Comparison of ENCODE assay signal across 37 mouse cellular contexts in genomic region chr1:130377726-130378429, GRCm38 (mm10). TPM values are rescaled to one million over a fixed set of nuclear protein-coding genes. Genes with fewer than 3 reads are reported as not detected.
DNase-seq lines count a peak whose midpoint lies in the region; ATAC-seq and TF ChIP-seq lines count a peak whose summit lies in the region.
"Had no signal": no experiment of that assay in that cellular context is flagged by ENCODE, and none has a peak within 500 bp of the region (broad histone marks: within the 10 kb centered on the region; RNA-seq: fewer than 3 reads in every experiment).

No protein-coding gene starts in this region.

- no peaks in the 10 kb centered on the region for H3K27me3 ChIP-seq in G1E (ENCODE audit: insufficient read depth, low read length)
- no peaks in the 10 kb centered on the region for H3K27me3 ChIP-seq in liver, embryonic 14.5 days (ENCODE audit: control insufficient read depth, insufficient read depth, low read length)
- no peaks in the 10 kb centered on the region for H3K27me3 ChIP-seq in midbrain, embryonic 14.5 days (ENCODE audit: control insufficient read depth, insufficient read depth, low read length)
- H3K27me3 ChIP-seq: embryonic facial prominence, embryonic 15.5 days; hindbrain, embryonic 12.5 days; intestine, embryonic 15.5 days; midbrain, embryonic 15.5 days; neural tube, embryonic 15.5 days; Patski; stomach, embryonic 15.5 days had no signal

- DNase-seq in G1E (ENCODE audit: low spot score) (no peak), R1 (ENCODE audit: low read depth, low spot score) (peak; percentile 11)
- no peak for DNase-seq in liver, embryonic 14.5 days (ENCODE audit: low read depth in 3 of 3, low spot score in 3 of 3)
- DNase-seq in midbrain, embryonic 14.5 days = no peak
- DNase-seq in urinary bladder, adult 18-20 months (ENCODE audit: low spot score in 2 of 2) = no peak
- DNase-seq: adrenal gland, postnatal 36 days; B cell, adult 2 months; cerebellum, adult 18-20 months; cerebellum, postnatal 10 days; gastrocnemius, adult 2 months; gastrocnemius, postnatal 36 days; heart, postnatal 14 days; kidney, adult 2 months; lung, postnatal 36 days; retina, postnatal 1 day; right cerebral cortex, postnatal 25 days had no signal

- H3K4me2 ChIP-seq in liver, embryonic 14.5 days (ENCODE audit: low read depth) = no peak overlapping the region
- H3K4me2 ChIP-seq in midbrain, embryonic 14.5 days (ENCODE audit: low read length) = no peak overlapping the region
- H3K4me2 ChIP-seq: embryonic facial prominence, embryonic 15.5 days; hindbrain, embryonic 12.5 days; intestine, embryonic 15.5 days; midbrain, embryonic 15.5 days; neural tube, embryonic 15.5 days; stomach, embryonic 15.5 days had no signal

- H3K9me3 ChIP-seq in G1E (replicated peaks) = peaks cover 7% of the 10 kb centered on the region
- H3K9me3 ChIP-seq in liver, embryonic 14.5 days (ENCODE audit: control insufficient read depth, low read length) = no peaks in the 10 kb centered on the region
- H3K9me3 ChIP-seq in midbrain, embryonic 14.5 days (ENCODE audit: control insufficient read depth, low read length) = no peaks in the 10 kb centered on the region
- H3K9me3 ChIP-seq: embryonic facial prominence, embryonic 10.5 days; embryonic facial prominence, embryonic 15.5 days; hindbrain, embryonic 12.5 days; intestine, embryonic 15.5 days; midbrain, embryonic 15.5 days; neural tube, embryonic 15.5 days; stomach, embryonic 15.5 days had no signal

- H3K4me1 ChIP-seq in G1E (ENCODE audit: insufficient read depth, low read depth, low read length) = peaks cover 43% of the 10 kb centered on the region
- peaks cover 19 to 25% of the 10 kb centered on the region in 2 experiments for H3K4me1 ChIP-seq in liver, embryonic 14.5 days (replicated peaks; ENCODE audit: control insufficient read depth in 2 of 2, insufficient read depth in 2 of 2, low read length in 1 of 2)
- H3K4me1 ChIP-seq in midbrain, embryonic 14.5 days (ENCODE audit: control insufficient read depth, insufficient read depth, low read length) = no peaks in the 10 kb centered on the region
- H3K4me1 ChIP-seq: embryonic facial prominence, embryonic 10.5 days; embryonic facial prominence, embryonic 15.5 days; hindbrain, embryonic 12.5 days; intestine, embryonic 15.5 days; midbrain, embryonic 15.5 days; neural tube, embryonic 15.5 days; stomach, embryonic 15.5 days had no signal

- H3K9ac ChIP-seq in liver, embryonic 14.5 days (replicated peaks) = no peak overlapping the region
- no peak overlapping the region for H3K9ac ChIP-seq in midbrain, embryonic 14.5 days (replicated peaks; ENCODE audit: low read length)
- H3K9ac ChIP-seq: embryonic facial prominence, embryonic 15.5 days; hindbrain, embryonic 12.5 days; intestine, embryonic 15.5 days; midbrain, embryonic 15.5 days; neural tube, embryonic 15.5 days; stomach, embryonic 15.5 days had no signal

- 52% methylated on average over 14 of the region's 14 CpGs for WGBS in liver, embryonic 14.5 days (ENCODE audit: insufficient replicate concordance)
- 95% methylated on average over 14 of the region's 14 CpGs for WGBS in midbrain, embryonic 14.5 days

- TF ChIP-seq EP300 in liver, embryonic 14.5 days (IDR thresholded peaks at IDR 0.05; ENCODE audit: low read depth) = peak; percentile 32; the same call in 1 of the 2 replicates

- H3K36me3 ChIP-seq in G1E (replicated peaks) = no peaks in the 10 kb centered on the region
- no peaks in the 10 kb centered on the region for H3K36me3 ChIP-seq in liver, embryonic 14.5 days (replicated peaks; ENCODE audit: control insufficient read depth, insufficient read depth, low read depth)
- H3K36me3 ChIP-seq in midbrain, embryonic 14.5 days (ENCODE audit: control insufficient read depth, insufficient read depth, low read length) = no peaks in the 10 kb centered on the region
- H3K36me3 ChIP-seq: embryonic facial prominence, embryonic 10.5 days; embryonic facial prominence, embryonic 15.5 days; hindbrain, embryonic 12.5 days; intestine, embryonic 15.5 days; midbrain, embryonic 15.5 days; neural tube, embryonic 15.5 days; stomach, embryonic 15.5 days had no signal

- ATAC-seq in G1E (ENCODE audit: extremely low read depth, insufficient number of reproducible peaks, low FRiP score, poor library complexity, severe bottlenecking) = 0 out of 2 replicates have a peak, but pooled peaks have one; percentile 17
- peak; percentile 9; the same call in 1 of the 2 replicates for ATAC-seq in liver, embryonic 14.5 days (ENCODE audit: insufficient read depth)
- ATAC-seq in megakaryocyte progenitor cell, adult 5-6 weeks (replicated peaks; ENCODE audit: poor library complexity) = peak; percentile 58
- no peak for ATAC-seq in midbrain, embryonic 14.5 days (ENCODE audit: low FRiP score, low TSS enrichment)
- no peak for ATAC-seq in erythroblast, adult 5-6 weeks (replicated peaks; ENCODE audit: low FRiP score, poor library complexity, severe bottlenecking)
- ATAC-seq: forebrain, embryonic 14.5 days; hindbrain, postnatal 0 days; intestine, embryonic 15.5 days; midbrain, embryonic 15.5 days; Patski had no signal

- no peak for TF ChIP-seq CTCF in G1E (IDR thresholded peaks at IDR 0.05; ENCODE audit: low read depth, low read length)
- TF ChIP-seq CTCF in liver, embryonic 14.5 days (IDR thresholded peaks at IDR 0.05; ENCODE audit: low read depth) = no peak

- no peak overlapping the region for H3K27ac ChIP-seq in liver, embryonic 14.5 days
- no peak overlapping the region for H3K27ac ChIP-seq in midbrain, embryonic 14.5 days (replicated peaks; ENCODE audit: low read depth, low read length)
- H3K27ac ChIP-seq: embryonic facial prominence, embryonic 10.5 days; embryonic facial prominence, embryonic 15.5 days; gastrocnemius, adult 2 months; hindbrain, embryonic 12.5 days; hindbrain, postnatal 0 days; intestine, embryonic 15.5 days; kidney, postnatal 0 days; midbrain, embryonic 15.5 days; neural tube, embryonic 15.5 days; stomach, embryonic 15.5 days had no signal

- H3K4me3 ChIP-seq in G1E (ENCODE audit: low read depth, low read length) = no peak overlapping the region; the same call in 1 of the 2 replicates
- H3K4me3 ChIP-seq in liver, embryonic 14.5 days (ENCODE audit: insufficient read depth in 1 of 2, low read depth in 2 of 2, low read length in 2 of 2) = no peak overlapping the region
- no peak overlapping the region for H3K4me3 ChIP-seq in midbrain, embryonic 14.5 days (replicated peaks; ENCODE audit: low read depth, low read length)
- H3K4me3 ChIP-seq: embryonic facial prominence, embryonic 10.5 days; embryonic facial prominence, embryonic 15.5 days; gastrocnemius, adult 2 months; hindbrain, embryonic 12.5 days; intestine, embryonic 15.5 days; midbrain, embryonic 15.5 days; neural tube, embryonic 15.5 days; stomach, embryonic 15.5 days had no signal

RNA-seq across cellular contexts. Expression of gene Cd55b, which starts 44.9 kb away (rescaled TPM):
- not detected in 2 replicates for total RNA-seq in G1E (2014; fragmentation: Nextera tagmentation)
- total RNA-seq in G1E (2017) = 0.11 and 0.12 TPM in 2 replicates
- not detected in 2 replicates for polyA plus RNA-seq in G1E (2012)
- polyA plus RNA-seq in liver, embryonic 14.5 days (2012; rRNA removed) = not detected in 2 replicates
- not detected in 2 replicates for polyA plus RNA-seq in liver, embryonic 14.5 days (2014; fragmentation: Nextera tagmentation; extraction: Ambion mirVana)
- not detected in 2 replicates for total RNA-seq in megakaryocyte progenitor cell, adult 5-6 weeks (2015)
- not detected in 2 replicates for total RNA-seq in megakaryocyte progenitor cell, adult 5-6 weeks (2017)
- polyA plus RNA-seq in midbrain, embryonic 14.5 days (2014; fragmentation: Nextera tagmentation; extraction: Ambion mirVana) = not detected in 2 replicates
- total RNA-seq in erythroblast, adult 5-6 weeks (2015; ENCODE audit: low replicate concordance) = 3.1 TPM in 1 of 2 replicates, not detected in the other
- total RNA-seq in erythroblast, adult 5-6 weeks (2017; ENCODE audit: low replicate concordance) = not detected in 2 replicates
- total RNA-seq: adrenal gland, adult 18-20 months; heart, postnatal 14 days; hindbrain, postnatal 0 days; left cerebral cortex, postnatal 10 days; liver, adult 2 months had no signal
- polyA plus RNA-seq: brain, embryonic 14.5 days; embryonic facial prominence, embryonic 10.5 days; forebrain, embryonic 14.5 days; frontal cortex, adult 2 months; heart, embryonic 14.5 days; hindbrain, embryonic 12.5 days; hindbrain, postnatal 0 days; intestine, embryonic 15.5 days; kidney, adult 2 months; kidney, postnatal 0 days; limb, embryonic 11.5 days; liver, adult 2 months; midbrain, embryonic 15.5 days; neural tube, embryonic 15.5 days; stomach, embryonic 15.5 days; urinary bladder, adult 2 months had no signal

Comparison
In these comparisons a context has a peak if more than half of its experiments do, and no peak if none do; other contexts are left out.
1. ATAC-seq: peak in G1E (single experiment), liver, embryonic 14.5 days (single experiment) and megakaryocyte progenitor cell, adult 5-6 weeks (single experiment); none in midbrain, embryonic 14.5 days (single experiment) and erythroblast, adult 5-6 weeks (single experiment).